Mouse (Mus musculus) v-Abl transformed pro-B cells (cell line): ENCODE results near the gene Srprb.

Source experiments
- in situ Hi-C, 2 experiments: fragments of 400-800 bp; cut with MboI; formaldehyde crosslinking; loops; one replicate each; pipeline ENCODE4 v1.15.1; 2025; ENCODE audit not compliant: unreplicated experiment in 2 of 2

The Srprb gene

DNA sequence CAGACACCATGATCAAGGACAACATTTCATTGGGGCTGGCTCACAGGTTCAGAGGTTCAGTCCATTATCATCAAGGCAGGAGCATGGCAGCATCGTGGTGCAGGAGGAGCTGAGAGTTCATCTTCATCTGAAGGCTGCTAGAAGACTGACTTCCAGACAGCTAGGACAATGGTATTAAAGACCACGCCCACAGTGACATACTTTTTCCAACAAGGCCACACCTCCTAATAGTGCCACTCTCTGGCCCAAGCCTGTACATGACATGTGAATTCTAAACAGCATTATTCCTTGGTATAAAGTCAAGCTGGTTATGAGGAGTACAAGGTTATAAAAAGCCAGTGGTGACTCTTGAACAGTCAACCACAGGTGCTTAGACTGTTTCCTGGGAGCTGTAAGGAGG, 47.4 kb downstream of the Srprb start:
- in situ Hi-C loops = no loop called here

DNA sequence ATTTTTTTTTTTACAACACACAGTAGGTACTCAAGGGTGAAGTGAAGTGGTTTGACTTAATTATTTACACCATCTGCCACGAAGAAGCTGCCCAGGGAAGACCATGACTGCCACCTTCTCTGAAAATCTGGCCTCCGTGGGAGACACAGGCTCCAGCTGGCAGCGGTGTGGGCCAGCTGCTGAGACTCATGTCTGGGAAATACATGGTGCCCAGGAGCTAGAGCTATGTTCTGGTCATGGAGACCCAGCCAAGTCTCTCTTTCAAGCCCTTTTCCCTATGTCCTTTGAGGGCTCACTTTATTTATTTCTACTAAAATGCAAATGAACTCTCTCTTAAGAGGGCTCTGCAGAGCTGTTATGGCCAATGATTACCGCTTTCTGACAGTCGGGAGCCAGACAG, 48.7 kb downstream of the Srprb start:
- in situ Hi-C loops = no loop called here

DNA sequence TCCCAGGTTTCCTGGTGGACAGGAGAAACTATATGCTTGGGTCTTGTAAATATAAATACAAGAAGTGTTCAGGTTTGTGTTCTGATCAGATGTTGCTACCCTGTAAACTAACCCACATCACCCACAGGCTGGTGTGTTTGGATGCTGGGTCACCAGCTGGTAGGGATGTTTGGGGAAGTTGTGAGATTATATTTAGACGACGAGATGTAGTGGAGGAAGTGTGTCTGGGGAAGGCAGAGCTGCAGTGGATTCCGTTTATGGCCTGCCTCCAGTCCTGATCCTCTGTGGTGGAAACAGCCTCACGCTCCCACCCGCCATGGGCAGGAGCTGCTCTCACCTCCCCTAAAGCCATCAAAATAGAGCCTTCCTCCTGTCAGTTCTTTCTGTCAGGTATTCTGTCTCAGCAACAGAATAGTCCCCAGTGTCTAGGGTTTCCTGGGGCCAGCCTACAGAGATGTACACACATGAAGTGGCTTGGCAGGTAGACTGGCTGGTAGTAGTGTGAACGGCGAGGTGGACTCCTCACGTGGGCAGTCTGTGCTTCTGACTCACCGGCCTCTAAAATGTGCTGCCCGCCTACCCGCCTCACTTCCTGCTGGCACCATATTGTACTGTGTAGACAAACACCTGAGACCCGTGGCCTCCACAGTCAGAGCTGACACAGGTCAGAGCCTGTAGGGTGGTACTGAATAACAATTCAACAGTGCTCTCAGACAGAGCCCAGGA, 52.7 kb downstream of the Srprb start:
- in situ Hi-C loops = no loop called here

DNA sequence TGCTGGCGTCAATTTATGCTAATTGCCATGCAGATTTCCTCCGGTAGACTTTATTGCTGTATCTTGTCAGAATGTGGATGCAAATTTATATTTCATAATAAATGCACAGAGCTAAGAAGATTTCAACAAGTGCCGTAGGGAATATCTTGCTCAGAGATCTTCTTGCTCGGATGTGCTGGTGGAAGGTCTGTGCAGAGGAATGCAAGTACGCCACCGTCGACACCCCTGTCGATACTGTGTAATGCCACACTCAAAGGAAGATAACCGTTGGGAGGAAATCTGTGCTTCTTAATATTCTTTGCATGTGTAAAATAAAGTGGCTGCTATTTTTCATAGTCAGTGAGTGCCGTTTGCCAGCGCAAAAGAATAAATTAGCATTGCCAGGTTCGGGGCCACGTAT, 54.8 kb downstream of the Srprb start:
- in situ Hi-C loops = no loop called here

DNA sequence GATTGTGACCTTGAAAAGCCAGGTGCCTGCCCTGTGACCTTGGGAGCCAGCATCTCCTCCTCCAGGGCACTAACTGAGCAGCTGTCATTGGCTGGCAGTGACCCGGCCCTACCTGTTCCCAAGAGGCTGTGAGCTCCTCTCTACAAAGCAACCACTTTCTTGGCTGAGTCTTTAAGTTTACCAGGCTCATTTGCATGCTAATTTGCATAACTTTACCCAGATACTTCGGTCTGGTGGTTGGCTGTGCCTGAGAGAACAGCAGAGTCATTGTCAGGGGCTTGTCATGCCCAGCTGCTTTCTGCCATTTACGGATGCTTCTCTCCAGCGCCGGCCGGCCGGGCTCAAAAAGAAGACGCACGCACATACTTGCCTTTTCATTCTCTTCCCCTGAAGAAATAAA, 55.2 kb downstream of the Srprb start:
- in situ Hi-C loops = no loop called here

DNA sequence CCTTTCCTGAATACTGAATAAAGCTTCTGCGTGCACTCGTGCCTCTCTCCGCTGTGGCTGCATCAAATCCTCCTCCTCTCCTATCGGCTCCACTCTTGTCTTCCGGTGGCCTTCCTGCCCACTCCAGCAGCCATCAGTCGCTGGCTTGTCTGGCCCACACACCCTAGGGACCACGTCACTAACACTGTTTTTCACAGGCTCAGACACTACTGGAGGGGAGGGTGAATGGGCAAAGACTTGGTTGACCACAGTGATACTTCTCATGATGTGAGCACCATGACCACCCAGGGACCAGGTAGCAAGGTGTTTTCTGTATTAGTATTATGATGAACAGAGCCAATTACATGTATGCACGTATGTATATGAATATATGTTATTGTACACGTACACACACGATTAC, 55.7 kb downstream of the Srprb start:
- in situ Hi-C loops = no loop called here

DNA sequence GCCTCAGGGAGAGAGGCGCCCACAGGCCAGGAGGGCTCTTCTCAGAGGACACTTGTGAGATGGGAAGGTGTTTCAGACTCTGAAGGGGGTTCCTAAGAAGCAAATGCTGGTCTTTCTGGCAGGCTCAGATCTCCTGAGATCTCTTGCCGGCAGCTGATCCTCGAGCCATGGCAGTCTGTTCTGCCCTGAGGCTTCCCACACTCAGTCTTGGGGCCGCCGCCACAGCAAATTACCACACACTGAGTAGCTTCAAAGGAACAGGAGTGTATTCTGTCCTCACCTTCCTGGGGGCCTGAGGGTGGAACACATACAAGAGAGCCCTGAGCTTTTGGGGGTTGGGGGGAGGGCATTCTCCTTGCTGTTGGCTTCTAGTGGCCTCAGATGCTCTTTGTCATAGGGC, 56.6 kb downstream of the Srprb start:
- in situ Hi-C loops = no loop called here

DNA sequence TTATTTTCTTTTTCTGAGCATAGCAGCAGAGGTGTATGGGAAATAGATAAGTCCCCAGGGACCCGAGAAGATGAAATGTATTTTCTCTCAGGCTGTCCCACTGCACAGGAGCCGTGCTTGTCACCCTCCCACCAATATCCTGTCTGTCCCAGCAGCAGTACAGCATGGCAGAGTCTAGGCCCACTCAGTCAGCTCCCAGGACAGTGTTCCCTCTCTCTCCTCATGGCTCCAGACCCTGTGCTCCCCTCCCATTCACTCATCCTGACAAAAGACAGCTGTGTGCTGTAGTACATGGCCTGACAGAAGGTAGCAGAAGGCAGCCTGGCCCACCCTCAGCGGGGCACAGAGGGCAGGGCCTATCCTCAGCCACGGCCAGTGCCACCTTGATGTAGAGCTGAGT, 58.1 kb downstream of the Srprb start:
- in situ Hi-C loops = no loop called here

DNA sequence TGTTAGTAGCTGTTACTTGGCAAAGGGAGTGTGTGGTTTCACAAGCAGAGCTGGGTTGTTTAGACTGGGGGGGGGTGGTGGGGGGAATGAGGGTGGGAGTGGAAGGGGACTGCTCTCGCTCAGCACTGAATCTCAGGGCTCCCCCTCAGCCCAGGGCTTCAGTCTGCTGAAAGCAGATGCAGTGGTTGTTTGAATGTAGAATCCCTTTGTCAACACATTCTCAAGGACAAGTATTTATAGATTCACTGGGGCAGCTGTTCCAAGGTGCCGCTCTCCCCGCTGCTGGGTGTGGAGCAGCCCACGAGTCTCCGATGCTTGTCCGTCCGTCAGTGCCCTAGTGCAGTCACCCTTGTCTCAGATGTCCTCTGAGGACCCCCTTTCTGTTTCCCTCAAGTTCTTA, 60.7 kb downstream of the Srprb start:
- in situ Hi-C loops = no loop called here

DNA sequence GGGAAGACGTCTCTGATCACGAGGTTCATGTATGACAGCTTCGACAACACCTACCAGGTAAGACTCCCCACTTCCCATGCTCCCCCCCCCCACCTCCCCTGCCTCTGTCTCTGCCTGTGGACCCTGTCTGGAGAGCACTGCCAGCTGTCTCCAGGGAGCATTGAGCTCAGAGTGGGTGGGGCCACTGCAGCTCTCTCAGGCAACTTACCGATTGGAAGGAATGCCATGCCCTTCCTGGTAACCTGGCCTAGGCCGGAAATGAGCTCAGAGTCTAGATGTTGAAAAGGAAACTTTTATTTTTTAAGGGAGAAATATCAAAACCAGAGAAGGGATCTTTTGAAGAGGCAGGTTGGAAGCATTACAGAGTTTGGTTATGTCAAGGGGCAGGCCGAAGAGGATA, 61.6 kb downstream of the Srprb start:
- in situ Hi-C loops = no loop called here

DNA sequence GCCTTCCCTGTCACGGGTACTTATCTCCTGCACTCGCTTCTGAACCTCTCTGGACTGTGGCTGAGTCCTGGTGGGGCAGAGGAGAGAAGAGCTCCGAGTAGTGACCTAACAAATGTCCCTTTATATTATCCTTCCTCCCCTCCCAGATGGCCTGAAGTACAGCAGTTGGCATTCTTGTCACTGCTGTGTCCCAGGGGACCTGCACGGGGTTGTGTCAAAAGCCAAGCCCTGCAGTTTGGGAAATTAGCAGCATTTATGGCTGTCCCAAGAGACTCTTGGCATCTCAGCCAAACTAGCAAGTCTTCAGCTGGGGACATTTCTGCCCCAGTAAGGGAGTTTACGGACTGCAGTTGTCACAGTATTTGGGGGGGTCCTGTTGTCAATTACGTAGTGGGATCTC, 62.5 kb downstream of the Srprb start:
- in situ Hi-C loops = no loop called here
